Mouse (Mus musculus): ENCODE results near the gene Aif1.

Gene Aif1

DNA sequence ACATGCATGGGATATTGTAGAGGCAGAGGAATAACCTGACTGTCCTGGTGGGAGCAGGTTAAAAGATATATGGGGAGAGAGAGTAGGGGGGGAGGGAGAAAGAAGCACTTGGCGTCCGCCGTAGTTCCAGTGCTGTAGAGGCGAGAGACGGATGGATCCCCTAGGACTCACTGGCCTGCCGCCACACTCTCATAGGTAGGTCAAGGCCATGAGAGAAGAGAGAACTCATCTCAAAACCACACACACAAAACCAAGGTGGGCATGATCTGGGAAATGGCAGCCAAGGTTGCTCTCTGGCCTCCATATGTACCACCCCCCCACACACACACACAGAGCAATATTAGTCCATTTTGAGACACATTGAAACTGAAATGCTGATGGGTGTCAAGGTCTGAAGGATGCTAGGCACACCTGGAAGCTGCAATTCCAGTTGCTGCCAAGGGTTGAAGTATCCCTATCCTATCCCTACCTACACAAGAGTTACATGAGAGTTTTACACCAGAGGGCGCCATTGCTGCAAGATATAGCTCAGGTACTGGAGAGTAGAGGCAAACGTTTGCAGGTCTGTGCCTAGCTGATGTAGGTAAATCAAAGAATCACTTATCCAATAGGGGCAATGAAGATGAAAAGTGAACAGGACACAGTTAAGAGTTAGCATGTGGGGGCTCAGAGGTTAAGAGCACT is 9.4 kb downstream of the Aif1 start:
- peak; percentile 94 for DNase-seq (ENCODE audit: low read depth)

DNA sequence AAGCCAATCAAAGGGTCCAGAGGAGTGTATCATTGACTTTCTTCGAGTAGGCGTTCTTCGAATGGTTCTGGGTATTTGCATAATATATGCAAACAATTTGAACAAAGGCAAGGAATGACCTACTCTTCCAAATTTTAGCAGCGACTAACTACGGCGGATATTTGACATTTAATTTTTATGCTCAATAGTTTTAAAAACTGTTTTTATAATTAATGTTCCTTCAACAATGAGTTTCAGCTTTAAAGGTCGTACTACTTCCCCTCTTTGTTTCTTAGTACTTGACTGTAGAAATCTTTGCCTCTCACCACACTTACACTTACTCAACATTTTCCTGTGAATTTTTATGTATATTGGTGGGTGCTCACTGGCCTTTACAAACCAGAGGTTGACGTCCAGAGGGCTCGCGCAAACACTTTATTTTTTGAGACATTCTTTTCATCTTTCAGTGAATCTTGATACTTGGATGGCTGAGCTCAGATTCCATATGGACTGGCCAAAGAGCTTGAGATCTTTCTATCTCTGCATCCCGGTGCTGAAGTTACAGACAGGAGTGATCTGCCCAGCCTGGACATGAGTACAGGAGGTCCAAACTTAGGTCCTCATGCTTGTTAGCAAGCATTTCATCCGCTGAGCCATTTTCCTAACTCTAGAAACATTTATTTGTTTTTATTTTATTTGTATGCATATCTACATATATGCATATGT is 10.3 kb downstream of the Aif1 start:
- DNase-seq (ENCODE audit: low read depth) = no peak

DNA sequence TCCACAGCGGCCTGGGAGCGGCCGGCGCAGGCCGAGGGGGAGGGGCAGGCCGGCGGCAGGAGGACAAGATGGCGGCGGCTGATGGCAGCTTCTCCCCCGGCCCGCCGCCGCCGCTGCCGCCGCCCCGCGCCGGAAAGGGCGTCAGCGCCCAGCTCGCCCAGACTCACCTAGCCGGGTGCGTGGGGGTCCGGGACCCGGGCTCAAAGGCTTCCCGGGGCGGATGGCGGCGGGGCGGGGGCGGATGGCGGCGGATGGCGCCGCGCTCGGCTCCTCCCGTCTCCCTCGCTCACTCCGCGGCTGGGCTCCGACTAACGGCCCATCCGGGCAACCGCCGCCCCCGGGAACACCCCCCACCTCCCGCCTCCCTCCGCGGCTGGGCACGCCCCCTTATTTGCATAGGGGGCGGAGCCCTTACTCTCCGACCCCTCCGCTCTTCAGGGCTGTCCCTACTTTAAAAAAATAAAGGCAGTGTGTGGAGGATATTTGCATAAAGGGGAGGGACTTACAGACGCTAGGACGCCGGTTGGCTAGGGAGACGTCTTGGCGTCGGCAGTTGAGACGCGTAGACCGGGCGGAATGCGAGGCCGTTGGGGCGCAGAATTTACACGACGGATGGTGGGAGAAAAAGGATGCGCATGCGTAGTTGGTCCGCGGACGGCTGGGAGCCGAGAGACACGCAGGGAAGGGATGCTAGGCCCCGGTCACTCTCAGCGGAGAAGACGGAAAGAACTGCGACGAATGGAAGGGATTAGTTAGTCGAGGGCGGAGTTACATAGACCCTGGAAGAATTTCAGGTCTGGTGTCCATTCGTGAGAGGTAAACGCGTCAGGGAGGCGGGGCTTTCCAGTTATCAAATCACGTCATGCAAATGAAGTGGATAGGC is 11.1 kb downstream of the Aif1 start, which contains the start of gene Prrc2a:
Prrc2a (minus strand) TSS at position 330 of the 883 bp plus-strand sequence.
- peak; percentile 99 for DNase-seq (ENCODE audit: low read depth)

DNA sequence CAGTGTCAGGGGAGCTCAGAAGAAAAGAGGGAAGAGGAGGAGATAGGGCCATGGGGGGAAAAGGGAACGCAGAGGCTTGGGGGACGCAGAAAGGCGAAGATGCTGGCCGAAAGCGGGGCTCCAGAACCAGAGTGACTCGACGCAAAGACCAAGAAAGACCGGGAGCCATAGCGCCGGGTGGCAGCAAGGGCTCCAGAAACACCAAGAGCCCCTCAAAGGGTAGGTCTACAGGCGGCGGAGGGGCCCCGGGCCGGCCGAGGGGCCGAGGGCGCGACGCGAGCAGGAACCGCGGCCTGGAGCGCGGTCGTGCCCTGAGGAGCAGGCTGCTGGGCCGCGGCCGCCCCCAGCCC is 11.7 kb downstream of the Aif1 start:
- DNase-seq (ENCODE audit: low read depth) = no peak

DNA sequence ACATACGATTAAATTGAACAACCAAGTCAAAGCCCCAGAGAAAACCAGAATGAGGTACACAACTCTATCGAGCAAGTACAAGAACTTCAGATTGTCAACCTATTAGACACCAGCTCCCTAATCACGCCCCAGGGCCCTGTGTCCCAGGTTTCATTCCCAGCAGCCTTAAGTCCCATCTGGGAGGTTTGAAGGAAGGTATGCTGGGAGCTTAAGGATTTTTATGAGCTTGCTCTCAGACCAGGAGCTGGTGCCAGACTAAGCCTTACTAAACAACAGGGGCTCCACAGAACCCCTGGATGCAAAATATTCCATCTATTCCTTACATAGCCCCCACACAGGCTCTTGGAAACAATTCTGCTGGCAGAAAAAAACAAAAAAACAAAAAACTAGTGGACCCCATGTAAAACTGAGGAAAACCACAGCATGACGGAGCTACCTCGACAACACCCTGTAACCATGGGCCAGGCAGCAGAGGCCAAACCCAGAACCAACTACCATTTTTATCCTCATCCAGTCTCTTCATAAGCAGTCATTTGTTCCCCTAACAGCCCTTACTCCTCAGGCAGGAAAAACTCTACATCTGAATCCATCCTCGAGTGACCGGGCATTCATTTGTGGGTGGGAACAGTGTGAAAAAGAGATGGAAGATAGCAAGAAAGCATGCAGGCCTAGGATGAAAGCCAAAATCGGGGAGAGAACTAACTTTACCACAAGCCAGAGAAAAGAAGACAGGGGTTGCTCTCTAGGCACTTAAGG is 12.4 kb downstream of the Aif1 start:
- DNase-seq (ENCODE audit: low read depth) = no peak

- DNase-seq (ENCODE audit: low read depth) = no peak
These were observed 13.1 kb downstream of the Aif1 start for GRCm38 (mm10) chr17:35162730-35163129.

- no peak for DNase-seq (ENCODE audit: low read depth)
These were observed 13.7 kb downstream of the Aif1 start for GRCm38 (mm10) chr17:35162121-35162520.

GRCm38 (mm10) chr17:35161421-35161820 is 14.4 kb downstream of the Aif1 start:
- DNase-seq (ENCODE audit: low read depth) = no peak

DNA sequence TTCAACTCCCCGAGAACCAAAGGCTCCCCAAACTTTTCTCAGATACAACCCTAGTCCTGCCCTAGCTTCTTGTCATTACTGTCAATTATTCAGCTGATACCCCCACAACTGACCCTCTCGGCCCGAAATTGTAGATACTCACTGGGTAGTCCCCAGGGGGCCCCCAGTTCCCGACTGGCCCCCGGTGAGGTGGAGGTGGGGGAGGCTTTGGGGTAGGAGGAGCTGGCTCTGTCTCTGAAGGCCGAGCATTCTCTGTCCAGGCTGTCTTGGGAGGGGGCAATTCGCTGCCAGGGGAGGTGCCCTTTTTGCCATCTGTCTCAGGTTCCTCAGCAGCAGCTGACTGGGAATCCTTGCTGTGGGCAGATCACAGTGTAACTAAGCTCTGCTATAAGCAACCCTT is 16.2 kb downstream of the Aif1 start:
- no peak for DNase-seq (ENCODE audit: low read depth)

GRCm38 (mm10) chr17:35158850-35159593 is 16.8 kb downstream of the Aif1 start:
- no peak for DNase-seq (ENCODE audit: low read depth)

GRCm38 (mm10) chr17:35157661-35158175 is 18.1 kb downstream of the Aif1 start:
- no peak for DNase-seq (ENCODE audit: low read depth)

DNA sequence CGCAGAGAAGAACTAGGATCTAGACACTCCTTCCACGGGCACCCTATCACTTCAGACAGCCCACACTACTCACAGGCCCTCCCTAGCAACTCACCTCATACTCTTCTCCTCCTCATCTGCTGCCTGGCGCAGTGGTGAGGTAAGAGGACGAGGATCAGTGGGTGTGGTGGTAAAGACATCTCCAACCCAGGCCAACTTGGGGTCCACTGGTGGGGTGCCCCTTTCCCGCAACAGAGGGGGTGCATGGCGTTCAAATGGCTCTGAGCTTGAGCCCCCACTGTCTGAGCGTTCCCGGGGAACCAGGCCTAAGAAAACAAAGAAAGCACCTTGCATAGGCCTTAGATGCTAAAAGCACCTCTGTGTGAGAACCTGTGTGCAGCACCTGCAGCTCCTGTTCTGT is 18.6 kb downstream of the Aif1 start:
- DNase-seq (ENCODE audit: low read depth) = no peak

GRCm38 (mm10) chr17:35156461-35157200 is 19.2 kb downstream of the Aif1 start:
- DNase-seq (ENCODE audit: low read depth) = no peak

GRCm38 (mm10) chr17:35155451-35155850 is 20.4 kb downstream of the Aif1 start:
- DNase-seq (ENCODE audit: low read depth) = no peak

GRCm38 (mm10) chr17:35154616-35155015 is 21.3 kb downstream of the Aif1 start:
- no peak for DNase-seq (ENCODE audit: low read depth)

GRCm38 (mm10) chr17:35153931-35154330 is 21.9 kb downstream of the Aif1 start:
- no peak for DNase-seq (ENCODE audit: low read depth)

- no peak for DNase-seq (ENCODE audit: low read depth)
These were observed 22.8 kb downstream of the Aif1 start for GRCm38 (mm10) chr17:35153077-35153476.

- no peak for DNase-seq (ENCODE audit: low read depth)
These were observed 23.7 kb downstream of the Aif1 start for GRCm38 (mm10) chr17:35152121-35152520.

GRCm38 (mm10) chr17:35147922-35148639 is 27.8 kb downstream of the Aif1 start:
- no peak for DNase-seq (ENCODE audit: low read depth)

DNA sequence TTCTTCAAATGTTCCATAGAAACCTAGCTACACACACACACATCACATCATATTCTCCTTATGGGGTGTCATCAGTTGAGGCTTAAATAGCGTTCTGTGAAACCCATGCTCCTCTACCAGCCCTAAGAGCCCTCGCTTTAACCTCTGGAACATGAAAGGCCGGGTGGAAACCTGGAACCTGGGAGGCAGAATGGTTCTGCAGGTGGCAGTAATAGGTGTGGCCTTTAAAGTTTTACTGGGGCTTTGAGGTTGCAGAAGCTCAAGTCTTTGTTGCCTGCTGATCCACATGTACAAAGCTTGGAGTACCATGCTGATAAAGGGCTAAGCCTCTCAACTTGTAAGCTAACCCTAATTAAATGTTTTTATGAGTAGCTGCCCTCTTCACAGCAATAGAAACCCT is 28.5 kb downstream of the Aif1 start:
- DNase-seq (ENCODE audit: low read depth) = no peak
